Mouse (Mus musculus) cerebral cortex, adult 2 months (tissue): ENCODE data around the gene Rpl15.

Experiments used
- WGBS: fragments of 180-500 bp; shearing (Covaris S2); methylation state at CpG from one replicate; pipeline ENCODE4 v1.1.7; 2018; 5-methylcytosine and 5-hydroxymethylcytosine counted together

The Rpl15 gene

GRCm38 (mm10) chr14:18270529-18271441, at the start of gene Rpl15, which contains the start of gene Nkiras1:
TSS of gene Rpl15 (minus strand) at chr14:18271391.
TSS of gene Nkiras1 (plus strand) at chr14:18271136.
- WGBS = under 1% methylated on average over 78 of the region's 78 CpGs

DNA sequence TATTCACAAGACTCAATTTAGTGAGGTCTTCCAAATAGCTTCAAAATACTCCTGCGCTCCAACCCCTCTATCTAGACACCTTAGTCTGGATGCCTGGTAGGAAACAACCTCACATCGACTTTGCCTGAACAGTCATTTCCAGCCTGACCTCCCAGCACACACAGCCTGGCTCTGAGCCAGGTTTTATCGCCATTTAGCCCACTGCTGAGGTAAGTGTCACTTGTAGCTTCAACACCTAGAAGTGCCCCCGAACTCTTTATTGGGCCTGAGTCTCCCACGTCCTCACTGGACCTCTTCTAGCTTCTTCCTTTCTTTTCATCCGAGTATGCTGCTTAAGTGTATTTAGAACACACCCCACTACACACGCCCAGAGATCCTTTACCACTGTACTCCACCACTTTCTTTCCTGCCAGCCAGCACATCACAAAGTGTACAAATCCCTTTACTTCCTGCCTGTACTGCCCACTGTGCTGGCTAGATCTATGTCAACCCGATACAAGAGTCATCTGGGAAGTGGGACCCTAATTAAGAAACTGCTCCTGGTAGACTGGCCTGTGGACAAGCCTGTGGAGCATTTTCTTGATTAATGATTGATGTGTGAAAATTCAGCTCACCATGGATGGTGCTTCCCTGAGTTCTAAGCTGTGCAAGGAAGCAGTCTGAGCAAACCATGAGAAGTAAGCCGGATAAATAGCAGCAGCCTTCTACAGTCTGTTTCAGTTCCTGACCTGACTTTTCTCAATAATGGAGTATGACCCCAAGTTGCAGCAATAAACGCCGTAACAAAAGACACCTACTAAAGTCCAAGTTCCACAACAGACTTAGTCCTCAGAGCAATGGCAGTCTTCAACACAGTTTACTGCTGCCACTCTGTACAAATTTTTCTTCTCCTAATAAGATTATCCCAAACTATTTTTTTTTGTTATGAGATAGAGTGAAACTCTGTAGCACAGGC, 46.5 kb upstream of the Rpl15 start:
- 77% methylated on average over 11 of the region's 11 CpGs for WGBS

DNA sequence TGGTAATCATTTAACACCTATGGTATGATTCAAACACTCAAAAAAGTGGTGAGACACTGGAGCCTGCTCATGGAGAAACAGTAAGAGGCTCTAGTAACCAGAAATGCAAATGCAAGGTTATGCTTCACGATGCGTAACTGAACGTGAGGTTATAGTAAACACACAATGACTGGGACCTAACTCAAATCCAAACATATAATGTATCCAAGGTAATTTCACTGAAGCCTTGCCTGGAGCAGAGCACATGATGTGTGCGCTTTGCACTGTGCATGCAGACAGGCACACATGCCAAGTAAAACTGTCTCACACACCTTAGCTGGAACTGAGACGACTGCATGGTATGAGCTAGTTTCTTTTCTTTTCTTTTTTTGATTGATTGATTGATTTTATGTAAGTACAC, 33.0 kb upstream of the Rpl15 start:
- WGBS = 84% methylated on average over 5 of the region's 5 CpGs

- WGBS = 31% methylated on average over 4 of the region's 4 CpGs
Measured at GRCm38 (mm10) chr14:18303262-18303661, 32.1 kb upstream of the Rpl15 start.

DNA sequence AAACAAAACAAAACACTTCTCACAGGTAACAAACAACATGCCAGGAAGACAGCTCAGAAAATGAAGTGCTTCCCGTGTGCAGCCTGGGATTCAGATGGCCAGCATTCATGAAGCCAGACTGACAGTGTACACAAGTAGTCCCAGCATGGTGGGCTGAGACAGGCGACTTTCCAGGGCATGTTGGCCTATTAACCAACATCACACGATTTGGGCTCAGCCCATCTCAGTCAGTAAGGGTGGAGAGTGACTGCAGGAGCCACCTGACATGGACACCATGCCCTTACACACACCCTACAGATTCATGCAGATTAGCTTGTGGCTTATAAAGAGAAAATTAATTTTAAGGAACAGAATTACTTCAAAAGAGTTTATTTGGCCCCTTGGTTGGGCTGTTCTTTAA, 31.6 kb upstream of the Rpl15 start:
- 53% methylated on average over 3 of the region's 3 CpGs for WGBS

GRCm38 (mm10) chr14:18301591-18301990, 30.4 kb upstream of the Rpl15 start:
- WGBS = 74% methylated on average over 3 of the region's 3 CpGs

DNA sequence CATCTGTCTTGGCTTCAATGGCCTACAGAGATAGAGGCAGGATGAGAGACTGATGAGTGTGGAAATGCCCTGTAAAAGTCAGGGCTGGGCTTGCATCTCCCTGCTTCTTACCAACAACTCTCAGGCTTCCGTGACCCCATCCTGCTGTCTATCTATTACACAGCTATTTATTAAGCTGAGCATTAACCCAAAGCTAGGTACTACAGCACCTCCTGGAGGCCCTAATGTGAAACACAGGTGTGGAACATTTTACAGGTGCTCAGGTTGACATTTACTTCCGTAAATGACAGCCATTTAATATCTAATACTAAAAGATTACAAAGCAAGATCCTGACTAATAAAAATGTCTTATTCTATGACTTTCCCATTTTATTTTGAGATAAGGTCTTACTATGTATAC, 29.5 kb upstream of the Rpl15 start:
- 98% methylated on average over 2 of the region's 2 CpGs for WGBS

GRCm38 (mm10) chr14:18298874-18299273, 27.7 kb upstream of the Rpl15 start:
- WGBS = 85% methylated on average over 2 of the region's 2 CpGs

- 86% methylated on average over 2 of the region's 2 CpGs for WGBS
Measured at GRCm38 (mm10) chr14:18297441-18297840, 26.2 kb upstream of the Rpl15 start.

- WGBS = 76% methylated on average over 3 of the region's 3 CpGs
Measured at GRCm38 (mm10) chr14:18292578-18292977, 21.4 kb upstream of the Rpl15 start.

GRCm38 (mm10) chr14:18292111-18292510, 20.9 kb upstream of the Rpl15 start:
- WGBS = 45% methylated on average over 3 of the region's 3 CpGs

DNA sequence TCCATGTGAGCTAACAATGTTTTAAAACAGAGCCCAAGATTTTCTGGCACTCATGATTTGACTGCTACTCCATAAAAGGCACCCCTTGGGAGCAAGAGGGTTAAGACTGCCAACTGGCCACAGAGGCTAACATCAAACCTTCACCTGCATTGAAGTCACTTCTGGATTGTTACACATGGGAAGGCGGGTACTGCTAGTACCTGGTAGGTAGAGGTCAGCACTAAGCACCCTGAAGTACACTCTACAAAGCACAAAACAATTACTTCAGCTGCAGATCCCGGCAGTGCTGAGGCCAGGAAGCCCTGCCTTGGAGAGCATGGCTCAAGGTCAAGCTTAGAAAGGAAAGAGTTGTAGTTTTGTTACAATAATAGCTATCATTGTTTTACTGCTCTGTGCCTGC, 16.2 kb upstream of the Rpl15 start:
- WGBS = 65% methylated on average over 2 of the region's 2 CpGs

DNA sequence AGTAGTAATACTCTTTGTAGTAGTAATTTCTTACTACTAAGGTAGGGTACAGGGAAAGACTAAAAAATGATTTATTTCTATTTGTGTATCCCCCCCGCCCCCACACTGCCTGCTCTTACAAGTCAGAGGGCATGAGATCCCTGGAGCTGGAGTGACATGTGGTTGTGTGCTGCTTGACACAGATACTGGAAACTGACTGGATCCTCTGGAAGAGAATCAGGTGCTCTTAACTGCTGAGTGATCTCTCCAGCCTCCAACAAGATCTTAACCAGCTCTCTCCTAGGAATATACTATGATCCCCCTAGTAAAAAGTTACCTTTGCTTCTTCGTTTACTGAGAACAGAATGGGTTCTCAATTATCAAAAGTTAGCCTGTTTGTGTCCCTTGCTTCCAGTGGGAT, 15.2 kb upstream of the Rpl15 start:
- 92% methylated on average over 2 of the region's 2 CpGs for WGBS

DNA sequence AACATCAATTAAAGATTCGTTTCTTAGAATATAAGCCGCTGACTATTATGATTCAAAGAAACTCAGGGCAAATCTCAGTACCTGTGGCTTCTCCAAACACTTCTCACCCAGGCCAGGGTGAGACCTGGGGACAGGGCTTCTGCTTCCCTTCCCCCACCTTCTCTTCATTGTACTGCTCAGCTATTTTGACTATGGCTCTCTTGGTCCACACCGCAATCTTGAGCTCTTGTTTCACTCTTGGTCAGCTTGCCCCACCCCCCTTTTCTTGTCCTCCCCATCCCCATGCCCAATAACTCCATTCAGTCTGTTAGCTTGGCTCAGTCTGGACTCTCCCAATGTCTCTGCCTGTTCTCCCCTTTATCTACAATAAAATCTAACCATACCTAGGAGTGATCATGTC, 14.3 kb upstream of the Rpl15 start:
- WGBS = 88% methylated on average over 3 of the region's 3 CpGs

DNA sequence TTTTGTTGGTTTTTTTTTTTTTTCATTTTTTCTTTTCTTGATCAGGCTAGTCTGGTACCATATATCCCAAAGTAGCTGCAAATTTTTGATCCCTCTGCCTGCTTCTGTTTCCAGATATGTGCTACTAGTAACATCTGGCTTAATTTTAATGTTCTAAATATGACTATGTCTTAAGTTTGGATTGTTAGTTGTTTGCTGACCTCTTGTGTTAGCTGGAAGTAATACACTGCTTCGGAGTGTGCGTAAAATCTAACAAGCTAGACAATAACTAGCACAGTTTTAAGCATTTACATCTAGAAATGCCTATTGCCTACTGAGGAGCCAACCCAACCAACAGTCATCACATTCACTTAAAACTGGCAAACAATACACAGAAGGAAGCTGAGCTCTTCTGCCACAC, 13.4 kb upstream of the Rpl15 start:
- 32% methylated on average over 2 of the region's 2 CpGs for WGBS

DNA sequence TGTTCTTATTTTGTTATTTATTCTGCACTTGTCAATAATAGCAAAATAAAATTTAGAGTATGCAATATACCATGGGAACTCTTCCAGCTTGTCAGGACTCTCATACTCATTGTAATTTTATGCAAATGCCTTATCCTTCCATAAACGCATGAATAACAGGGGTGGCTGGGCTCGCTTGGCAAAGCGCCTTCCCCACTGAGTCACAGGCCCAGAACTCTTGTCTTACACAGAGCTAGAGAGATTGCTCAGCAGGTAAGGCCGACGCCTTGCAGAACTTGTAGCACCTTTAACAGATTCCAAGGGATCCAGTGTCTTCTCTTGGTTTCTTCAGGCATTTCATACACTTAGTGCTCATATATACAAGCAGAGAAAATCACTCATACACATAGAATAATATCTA, 9.2 kb upstream of the Rpl15 start:
- 65% methylated on average over 5 of the region's 5 CpGs for WGBS

GRCm38 (mm10) chr14:18274526-18274925, 3.3 kb upstream of the Rpl15 start:
- WGBS = 92% methylated on average over 1 of the region's 1 CpGs

DNA sequence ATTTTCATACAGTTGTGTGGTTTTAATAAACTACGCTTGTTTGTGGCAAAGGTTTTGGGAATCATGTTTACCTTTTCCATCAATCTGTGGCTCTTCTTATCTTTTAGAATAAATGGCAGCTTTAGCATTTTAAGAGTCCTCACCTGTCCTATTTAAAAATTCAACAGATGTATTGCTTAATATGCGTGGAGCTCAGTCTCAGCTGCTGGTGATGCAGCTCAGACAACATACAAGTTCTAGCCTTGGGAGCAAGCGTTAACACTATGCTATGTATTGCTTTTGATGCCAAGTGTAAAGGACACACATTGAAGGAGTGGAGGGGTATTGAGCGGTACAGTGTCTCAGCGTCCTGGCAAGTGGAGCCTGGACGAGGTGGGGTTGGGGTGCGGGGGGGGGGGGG, 475 bp upstream of the Rpl15 start:
- 4% methylated on average over 7 of the region's 7 CpGs for WGBS

DNA sequence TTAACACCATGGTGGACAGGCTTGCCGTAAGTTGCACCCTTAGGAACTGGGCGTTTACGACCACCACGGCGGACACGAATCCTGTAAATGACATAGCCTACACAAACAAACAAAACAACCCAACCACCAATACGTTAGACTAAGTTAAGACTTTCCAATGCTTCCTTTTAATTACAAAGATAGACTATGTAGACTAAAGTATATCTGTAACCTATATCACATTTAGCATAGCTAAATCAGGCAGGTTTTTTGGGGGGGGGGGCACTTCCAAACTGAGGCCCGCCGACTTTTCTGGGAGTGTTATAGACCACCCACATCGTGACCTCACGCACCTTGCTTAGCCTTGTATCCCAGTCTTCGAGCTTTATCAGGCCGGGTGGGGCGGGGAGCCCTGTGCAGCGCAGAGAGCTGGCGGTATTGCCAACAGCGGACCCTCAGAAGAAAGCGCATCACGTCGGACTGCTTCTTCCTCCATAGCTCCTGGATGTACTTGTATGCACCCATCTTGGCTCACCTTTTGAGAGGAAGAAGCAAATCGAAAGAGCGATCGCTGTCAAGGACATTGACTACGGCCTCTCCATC, 1.2 kb downstream of the Rpl15 start:
- under 1% methylated on average over 24 of the region's 24 CpGs for WGBS

- WGBS = 12% methylated on average over 4 of the region's 4 CpGs
Measured at GRCm38 (mm10) chr14:18263427-18263826, 7.8 kb downstream of the Rpl15 start.

GRCm38 (mm10) chr14:18261203-18261602, 10.0 kb downstream of the Rpl15 start:
- 90% methylated on average over 3 of the region's 3 CpGs for WGBS

GRCm38 (mm10) chr14:18242638-18243130, 28.5 kb downstream of the Rpl15 start:
- 88% methylated on average over 21 of the region's 21 CpGs for WGBS
